Mouse (Mus musculus) bone marrow macrophage, adult 2 months (primary cell): ENCODE data around the gene Eepd1.

Experiments
- CTCF ChIP-seq: IDR thresholded peaks from 2 replicates; pipeline ENCODE4 v1.5.1; 2012; ENCODE audit warnings: low read depth, mild to moderate bottlenecking, low read length, moderate library complexity
- POLR2A ChIP-seq: IDR thresholded peaks from 2 replicates; pipeline ENCODE4 v1.6.1; 2012; ENCODE audit warnings: mild to moderate bottlenecking, low read depth, low read length, borderline replicate concordance

DNA sequence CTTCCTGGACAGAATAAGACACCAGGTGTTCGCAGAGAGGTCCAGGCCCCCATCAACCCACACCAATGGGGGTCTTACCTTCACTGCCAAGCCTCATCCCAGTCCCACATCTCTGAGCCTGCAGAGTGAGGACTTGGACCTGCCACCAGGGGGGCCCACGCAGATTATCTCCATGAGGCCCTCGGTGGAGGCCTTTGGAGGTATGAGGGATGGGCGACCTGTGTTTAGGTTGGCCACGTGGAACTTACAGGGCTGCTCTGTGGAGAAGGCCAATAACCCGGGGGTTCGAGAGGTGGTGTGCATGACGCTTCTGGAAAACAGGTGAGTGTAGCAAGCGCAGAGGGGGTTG, 1.6 kb downstream of the Eepd1 start:
- TF ChIP-seq CTCF: peak; percentile 36
- TF ChIP-seq POLR2A: no peak
